In genomic region chr9:51278500-51279381, GRCm38 (mm10) we compare ENCODE assay signal across 8 mouse cellular contexts. TPM values are rescaled to one million over a fixed set of nuclear protein-coding genes. Genes with fewer than 3 reads are reported as not detected.
DNase-seq lines count a peak whose midpoint lies in the region; ATAC-seq and TF ChIP-seq lines count a peak whose summit lies in the region.

Colca2 (minus strand) TSS chr9:51278569.

- peak within 1 kb of the TSS; percentile 53 for H3K9ac ChIP-seq in ES-E14 (ENCODE audit: insufficient read depth, low read depth, low read length, poor library complexity, severe bottlenecking)
- peak within 1 kb of the TSS; percentile 56 for H3K9ac ChIP-seq in lung, embryonic 15.5 days

- peak; percentile 79 for ATAC-seq in hematopoietic stem cell, adult 5-6 weeks (replicated peaks in 1 of 2; ENCODE audit: insufficient read depth in 1 of 2, low FRiP score in 2 of 2, low TSS enrichment in 1 of 2, low read depth in 1 of 2, poor library complexity in 2 of 2, severe bottlenecking in 2 of 2)
- ATAC-seq in lung, embryonic 15.5 days (ENCODE audit: borderline replicate concordance, extremely low read depth, low FRiP score, low TSS enrichment), result peak; percentile 97

- under 1% methylated on average over 53 of the region's 53 CpGs for WGBS in lung, embryonic 15.5 days

- H3K4me2 ChIP-seq in lung, embryonic 15.5 days, result peak within 1 kb of the TSS; percentile 86

- no peaks in the 10 kb centered on the region for H3K36me3 ChIP-seq in ES-E14 (ENCODE audit: control insufficient read depth, insufficient read depth, low read length, poor library complexity, severe bottlenecking)
- H3K36me3 ChIP-seq in lung, embryonic 15.5 days, result no peaks in the 10 kb centered on the region

- peak within 1 kb of the TSS; percentile 66 to 69 for H3K4me3 ChIP-seq in ES-E14 (ENCODE audit: insufficient read depth in 1 of 2, low read depth in 1 of 2, low read length in 2 of 2, poor library complexity in 1 of 2, severe bottlenecking in 1 of 2)
- peak within 1 kb of the TSS; percentile 56 for H3K4me3 ChIP-seq in lung, embryonic 15.5 days

- in situ Hi-C loops in ES-E14 (cut with MboI; ENCODE audit: low sequenced_read_pairs in 2 of 2, unreplicated experiment in 2 of 2), result no loop called here

- no peak within 1 kb of the TSS for H3K27ac ChIP-seq in ES-E14 (ENCODE audit: insufficient read depth, low read depth, low read length, poor library complexity, severe bottlenecking)
- H3K27ac ChIP-seq in lung, embryonic 15.5 days, result peak within 1 kb of the TSS; percentile 87

- DNase-seq in ES-E14 (ENCODE audit: low read depth, low spot score), result peak; percentile 40
- peak; percentile 12 for DNase-seq in cerebellum, adult 9-11 months
- DNase-seq in frontal cortex, postnatal 10 days (ENCODE audit: low spot score in 2 of 2), result peak; percentile 56 to 69
- peak; percentile 30 for DNase-seq in layer of hippocampus, adult 9-11 months
- DNase-seq in ovary, postnatal 14 days (ENCODE audit: low spot score), result peak; percentile 70
- peak; percentile 69 for DNase-seq in thymus, postnatal 4 days

- no peaks in the 10 kb centered on the region for H3K4me1 ChIP-seq in ES-E14 (ENCODE audit: control insufficient read depth in 2 of 2, insufficient read depth in 2 of 2, low read length in 2 of 2, poor library complexity in 1 of 2)
- peaks cover 30% of the 10 kb centered on the region for H3K4me1 ChIP-seq in lung, embryonic 15.5 days

- H3K9me3 ChIP-seq in ES-E14 (ENCODE audit: control insufficient read depth, insufficient read depth, low read depth, low read length), result no peaks in the 10 kb centered on the region
- no peaks in the 10 kb centered on the region for H3K9me3 ChIP-seq in lung, embryonic 15.5 days

- H3K27me3 ChIP-seq in lung, embryonic 15.5 days, result peaks cover 5% of the 10 kb centered on the region; the same call in 1 of the 2 replicates

TF ChIP-seq in ES-E14, 5 proteins besides CTCF, POLR2A, EP300 and RAD21:
- no peak for TF ChIP-seq HCFC1 (IDR thresholded peaks at IDR 0.05; ENCODE audit: borderline replicate concordance, insufficient read depth, low read length)
- no peak for TF ChIP-seq CHD2 (IDR thresholded peaks at IDR 0.05; ENCODE audit: low read depth, low read length)
- no peak for TF ChIP-seq ZNF384 (IDR thresholded peaks at IDR 0.05; ENCODE audit: low read depth, low read length)
- no peak for TF ChIP-seq ZC3H11A (IDR thresholded peaks at IDR 0.05; ENCODE audit: borderline replicate concordance, low read depth, low read length)
- no peak for TF ChIP-seq MAFK (IDR thresholded peaks at IDR 0.05; ENCODE audit: insufficient read depth, low read depth, low read length)
TF ChIP-seq in ES-E14: peak in this region for 0.

RNA-seq across cellular contexts. Expression of gene Colca2, which starts in this region (rescaled TPM):
- 0.27 TPM in 1 of 2 replicates, not detected in the other for total RNA-seq in ES-E14 (2012; rRNA removed)
- total RNA-seq in hematopoietic stem cell, adult 5-6 weeks (2017), result 0.75 and 5.0 TPM in 2 replicates
- polyA plus RNA-seq in lung, embryonic 15.5 days (2015; fragmentation: Nextera tagmentation; extraction: Ambion mirVana), result 7.5 and 7.9 TPM in 2 replicates

Comparison
In these comparisons a context has a peak if more than half of its experiments do, and no peak if none do; other contexts are left out.
1. Peak in DNase-seq, H3K4me3 ChIP-seq and H3K9ac ChIP-seq in ES-E14; RNA of the gene not detected or under 1 TPM.
2. DNase-seq: peak in every context shown above with its lines; median percentile 70 in ovary, postnatal 14 days; 69 in thymus, postnatal 4 days; 62 in frontal cortex, postnatal 10 days; 40 in ES-E14; 30 in layer of hippocampus, adult 9-11 months; 12 in cerebellum, adult 9-11 months.